Mouse (Mus musculus) liver, embryonic 12.5 days (tissue): ENCODE measurements around the gene Pip5k1a. TPM values are rescaled to one million over a fixed set of nuclear protein-coding genes. Genes with fewer than 3 reads are reported as not detected.

Experiments
- ATAC-seq: fragments of 200-750 bp; cut with Nextera tagmentation; 2 replicates; pipeline ENCODE4 v1.8.0; 2017; ENCODE audit warnings: moderate number of reproducible peaks, mild to moderate bottlenecking, moderate library complexity
- H3K27ac ChIP-seq: fragments of 300-500 bp; sonication (generic); 2 replicates; pipeline ENCODE4 v1.5.1; 2016; ENCODE audit warnings: mild to moderate bottlenecking
- H3K27me3 ChIP-seq: fragments of 300-500 bp; sonication (generic); replicated peaks from 2 replicates; pipeline ENCODE4 v1.6.1; 2016; ENCODE audit warnings: mild to moderate bottlenecking, moderate library complexity
- H3K36me3 ChIP-seq: fragments of 300-500 bp; sonication (generic); 2 replicates; pipeline ENCODE4 v1.6.1; 2016; ENCODE audit warnings: mild to moderate bottlenecking, moderate library complexity
- H3K4me1 ChIP-seq: fragments of 300-500 bp; sonication (generic); 2 replicates; pipeline ENCODE4 v1.6.1; 2016
- H3K4me2 ChIP-seq: fragments of 300-500 bp; sonication (generic); 2 replicates; pipeline ENCODE4 v1.6.1; 2016; ENCODE audit warnings: mild to moderate bottlenecking, moderate library complexity
- H3K4me3 ChIP-seq: fragments of 300-500 bp; sonication (generic); 2 replicates; pipeline ENCODE4 v1.5.1; 2016; ENCODE audit warnings: mild to moderate bottlenecking, moderate library complexity
- H3K9ac ChIP-seq: fragments of 300-500 bp; sonication (generic); 2 replicates; pipeline ENCODE4 v1.6.1; 2016; ENCODE audit warnings: mild to moderate bottlenecking, moderate library complexity
- H3K9me3 ChIP-seq: fragments of 300-500 bp; sonication (generic); replicated peaks from 2 replicates; pipeline ENCODE4 v1.6.1; 2016; ENCODE audit warnings: mild to moderate bottlenecking, moderate library complexity
- WGBS: fragments of 180-500 bp; shearing (Covaris S2); methylation state at CpG from one replicate; pipeline ENCODE4 v1.1.7; 2016; ENCODE audit not compliant: insufficient replicate concordance; 5-methylcytosine and 5-hydroxymethylcytosine counted together
- polyA plus RNA-seq: library from polyadenylated mRNA; unstranded; fragments of >200 nt; fragmentation: Nextera tagmentation; extraction: Ambion mirVana; gene quantifications from 2 replicates; pipeline ENCODE4 v1.2.1, GENCODE M21; 2016

The Pip5k1a gene
- polyA plus RNA-seq, 1 experiment from 2014 or later = 11.3 TPM

DNA sequence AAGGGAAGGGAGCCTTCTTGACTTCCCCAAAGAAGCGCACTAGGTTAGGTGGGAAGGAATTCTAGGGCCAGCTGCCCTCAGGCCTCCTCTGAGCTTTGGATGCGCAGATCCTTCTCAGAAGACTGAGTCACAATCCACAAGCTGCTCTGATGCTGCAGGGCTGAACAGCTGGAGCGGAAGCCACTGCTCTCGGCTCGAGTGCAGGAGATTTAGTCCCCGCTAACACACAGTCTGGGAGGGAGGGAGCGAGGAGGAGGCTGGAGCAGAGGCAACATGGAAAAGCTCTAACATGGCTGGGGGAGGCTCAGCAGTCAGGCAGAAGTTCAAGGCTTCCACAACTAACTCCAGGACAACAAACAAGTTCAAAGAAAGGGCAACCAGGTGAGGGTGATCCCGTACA is 48.7 kb downstream of the Pip5k1a start:
- H3K36me3 ChIP-seq = peaks cover 62% of the 10 kb centered on the region
- ATAC-seq = no peak
- WGBS = 82% methylated on average over 8 of the region's 8 CpGs

DNA sequence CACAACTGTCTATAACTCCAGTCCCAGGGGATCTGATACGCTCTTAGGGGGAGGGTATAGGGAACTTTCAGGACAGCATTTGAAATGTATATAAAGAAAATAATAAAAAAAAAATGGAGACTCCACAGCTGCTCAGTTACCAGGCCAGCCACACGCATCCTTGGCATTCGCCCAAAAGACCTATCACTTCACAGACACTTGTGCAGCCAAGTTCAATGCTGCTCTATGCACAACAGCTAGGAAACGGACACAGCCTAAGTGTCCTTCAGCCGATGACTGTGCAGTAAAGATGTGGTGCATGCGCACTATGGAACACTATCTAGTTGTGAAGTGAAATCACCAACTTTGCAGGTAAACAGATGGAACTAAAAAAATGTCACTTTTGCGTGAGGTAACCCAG is 50.5 kb downstream of the Pip5k1a start:
- ATAC-seq = no peak
- Histone ChIP-seq H3K27ac (peak overlapping the region; percentile 27; the same call in 1 of the 2 replicates), H3K27me3 (no peaks in the 10 kb centered on the region)

More for the DNA sequence above, 48.7 kb downstream of the Pip5k1a start:
- Histone ChIP-seq H3K9me3 (no peaks in the 10 kb centered on the region), H3K4me2 (no peak overlapping the region), H3K4me3 (no peak overlapping the region), H3K27me3 (no peaks in the 10 kb centered on the region), H3K4me1 (peaks cover 34% of the 10 kb centered on the region), H3K27ac (no peak overlapping the region), H3K9ac (no peak overlapping the region)

DNA sequence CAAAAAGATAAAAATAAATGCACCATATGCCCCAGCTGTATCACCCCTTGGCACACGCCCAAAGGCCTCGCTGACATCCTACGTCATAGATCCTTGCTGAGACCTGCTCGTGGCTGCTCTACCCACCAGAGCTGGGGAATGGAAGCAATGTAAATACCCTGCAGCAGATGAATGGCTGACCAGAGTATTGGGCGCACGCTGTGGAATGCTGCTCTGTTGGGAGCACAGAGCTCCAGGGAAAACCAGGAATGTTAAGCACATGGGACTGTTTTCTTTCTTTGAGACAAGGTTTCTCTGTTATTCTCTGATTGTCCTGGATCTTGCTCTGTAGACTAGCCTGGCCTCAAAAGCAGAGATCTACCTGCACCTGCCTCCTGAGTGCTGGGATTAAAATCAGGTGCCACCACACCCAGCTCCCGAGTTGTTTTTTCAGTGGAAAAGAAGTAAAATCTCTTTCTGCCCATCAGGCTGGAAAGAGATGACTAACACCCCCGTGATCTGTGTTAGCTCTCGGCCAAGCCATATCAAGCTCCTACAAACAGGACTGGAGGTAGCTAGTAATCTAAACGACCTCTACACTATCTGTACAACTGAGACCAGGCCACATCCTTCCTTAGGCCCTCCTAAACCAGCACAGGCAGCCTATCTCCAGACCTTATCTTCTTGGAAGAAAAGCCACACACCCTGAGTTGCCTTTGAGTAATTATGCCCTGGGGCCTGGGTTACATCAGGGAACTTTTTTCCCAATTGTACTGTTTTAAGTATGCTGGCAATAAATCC is 52.1 kb downstream of the Pip5k1a start:
- H3K27ac ChIP-seq = peak overlapping the region; percentile 71
- peak overlapping the region; percentile 48 for H3K4me2 ChIP-seq
- ATAC-seq = peak; percentile 92
- H3K9me3 ChIP-seq = no peaks in the 10 kb centered on the region
- WGBS = 12% methylated on average over 10 of the region's 10 CpGs
- H3K36me3 ChIP-seq = peaks cover 28% of the 10 kb centered on the region
- H3K4me3 ChIP-seq = 0 out of 2 replicates have a peak overlapping the region, but pooled peaks have one; percentile 6
- no peaks in the 10 kb centered on the region for H3K27me3 ChIP-seq
- peak overlapping the region; percentile 54 for H3K9ac ChIP-seq
- peaks cover 51% of the 10 kb centered on the region for H3K4me1 ChIP-seq

More for the DNA sequence above, 50.5 kb downstream of the Pip5k1a start:
- H3K4me2 ChIP-seq = no peak overlapping the region
- 62% methylated on average over 7 of the region's 7 CpGs for WGBS
- H3K4me3 ChIP-seq = no peak overlapping the region
- peaks cover 44% of the 10 kb centered on the region for H3K36me3 ChIP-seq
- H3K9ac ChIP-seq = no peak overlapping the region
- H3K4me1 ChIP-seq = peaks cover 44% of the 10 kb centered on the region
- no peaks in the 10 kb centered on the region for H3K9me3 ChIP-seq

DNA sequence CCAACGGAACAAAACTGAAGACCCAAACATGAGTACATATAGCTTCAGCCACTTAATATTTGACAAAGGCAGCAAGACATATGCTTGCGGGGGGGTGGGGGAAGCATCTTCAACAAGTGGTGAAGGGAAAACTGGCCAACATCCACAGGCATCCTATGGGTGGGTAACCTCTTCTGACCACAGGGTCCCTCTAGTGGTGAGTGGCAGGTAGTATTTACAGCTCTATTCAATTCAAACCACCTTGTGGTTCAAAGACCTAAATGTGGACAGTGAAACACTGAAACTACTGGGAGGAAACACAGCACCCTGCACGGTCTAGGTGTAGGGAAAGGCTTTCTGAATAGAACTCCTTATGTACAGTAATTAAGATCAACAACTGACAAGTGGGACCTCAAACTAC is 53.0 kb downstream of the Pip5k1a start:
- no peak overlapping the region for H3K4me3 ChIP-seq
- no peaks in the 10 kb centered on the region for H3K9me3 ChIP-seq
- 33% methylated on average over 3 of the region's 3 CpGs for WGBS
- 0 out of 2 replicates have a peak, but pooled peaks cover 3% of the 10 kb centered on the region for H3K27me3 ChIP-seq
- H3K4me1 ChIP-seq = peaks cover 51% of the 10 kb centered on the region
- H3K9ac ChIP-seq = no peak overlapping the region
- ATAC-seq = no peak; the same call in 1 of the 2 replicates
- H3K4me2 ChIP-seq = no peak overlapping the region
- H3K36me3 ChIP-seq = peaks cover 19% of the 10 kb centered on the region
- no peak overlapping the region for H3K27ac ChIP-seq

DNA sequence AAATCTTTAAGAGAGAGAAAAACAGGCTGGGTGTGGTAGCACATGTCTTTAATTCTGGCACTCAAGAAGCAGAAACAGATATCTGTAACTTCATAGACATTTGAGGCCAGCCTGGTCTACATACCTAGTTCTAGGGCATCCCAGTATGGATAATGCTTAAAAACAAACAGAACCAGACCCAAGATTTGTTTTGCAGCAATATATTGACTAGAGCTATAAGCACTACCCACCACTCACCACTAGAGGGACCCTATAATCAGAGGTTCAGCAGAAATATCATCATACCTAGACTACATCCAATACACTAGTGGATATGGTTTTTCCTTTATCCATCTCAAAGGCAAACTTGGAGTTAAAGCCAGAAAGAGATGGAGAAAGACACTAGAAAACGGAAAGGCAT is 53.8 kb downstream of the Pip5k1a start:
- H3K36me3 ChIP-seq = peaks cover 12% of the 10 kb centered on the region
- 23% methylated on average over 1 of the region's 1 CpGs for WGBS
- H3K9ac ChIP-seq = no peak overlapping the region
- H3K4me1 ChIP-seq = peaks cover 55% of the 10 kb centered on the region
- H3K27ac ChIP-seq = no peak overlapping the region
- no peak overlapping the region for H3K4me2 ChIP-seq
- H3K4me3 ChIP-seq = no peak overlapping the region
- H3K27me3 ChIP-seq = 0 out of 2 replicates have a peak, but pooled peaks cover 3% of the 10 kb centered on the region
- no peaks in the 10 kb centered on the region for H3K9me3 ChIP-seq
- ATAC-seq = no peak

DNA sequence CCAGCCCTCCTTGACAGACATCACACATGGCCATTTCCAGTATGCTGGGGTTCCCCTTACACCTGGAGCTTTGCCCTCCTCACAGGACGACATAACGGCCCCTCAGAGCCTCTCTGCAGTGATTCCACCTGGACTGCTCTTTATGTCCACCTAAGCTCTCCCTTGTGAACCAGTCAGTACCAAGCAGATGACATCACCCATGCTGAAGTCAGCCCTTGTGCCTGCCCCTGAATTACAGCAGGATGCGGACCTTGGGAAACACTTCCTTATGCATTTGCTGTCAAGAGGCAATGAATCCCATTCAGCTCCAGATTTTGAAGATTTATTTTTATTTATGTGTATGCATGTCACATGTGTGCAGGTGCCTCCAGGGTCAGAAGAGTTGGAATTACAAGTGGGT is 58.8 kb downstream of the Pip5k1a start:
- Histone ChIP-seq H3K9ac (no peak overlapping the region), H3K36me3 (no peaks in the 10 kb centered on the region), H3K27me3 (0 out of 2 replicates have a peak, but pooled peaks cover 3% of the 10 kb centered on the region), H3K9me3 (no peaks in the 10 kb centered on the region), H3K4me1 (peaks cover 53% of the 10 kb centered on the region), H3K4me2 (no peak overlapping the region), H3K27ac (no peak overlapping the region), H3K4me3 (no peak overlapping the region)
- WGBS = 82% methylated on average over 3 of the region's 3 CpGs
- no peak for ATAC-seq

DNA sequence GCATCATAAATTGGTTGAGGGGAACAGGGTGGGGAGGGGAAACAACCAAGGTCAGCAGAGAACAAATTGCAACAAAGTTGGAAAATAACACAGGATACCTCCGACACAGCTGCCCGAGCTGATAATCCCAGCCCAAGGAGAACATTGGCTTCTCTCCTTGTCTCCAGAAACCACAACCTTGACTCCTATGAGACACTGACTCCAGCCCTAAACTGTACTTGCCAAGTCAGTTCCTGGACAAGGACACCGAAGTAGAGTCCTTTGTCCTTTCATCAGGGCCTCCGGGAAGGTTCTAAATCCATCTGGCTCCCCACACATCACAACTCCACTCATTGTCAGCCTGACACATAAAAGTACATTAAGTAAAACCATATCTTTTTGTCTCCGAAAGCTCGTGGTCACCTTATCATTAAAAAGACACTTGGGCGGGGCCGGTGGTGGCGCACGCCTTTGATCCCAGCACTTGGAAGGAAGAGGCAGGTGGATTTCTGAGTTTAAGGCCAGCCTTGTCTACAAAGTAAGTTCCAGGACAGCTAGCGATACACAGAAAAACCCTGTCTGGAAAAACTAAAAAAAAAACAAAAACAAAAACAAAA is 60.2 kb downstream of the Pip5k1a start:
- peak overlapping the region; percentile 63 for H3K4me2 ChIP-seq
- peak overlapping the region; percentile 26 for H3K4me3 ChIP-seq
- H3K9ac ChIP-seq = peak overlapping the region; percentile 46
- H3K27ac ChIP-seq = peak overlapping the region; percentile 83
- H3K4me1 ChIP-seq = peaks cover 52% of the 10 kb centered on the region
- H3K27me3 ChIP-seq = 0 out of 2 replicates have a peak, but pooled peaks cover 3% of the 10 kb centered on the region
- WGBS = 20% methylated on average over 11 of the region's 11 CpGs
- no peaks in the 10 kb centered on the region for H3K36me3 ChIP-seq
- H3K9me3 ChIP-seq = no peaks in the 10 kb centered on the region
- peak; percentile 17; the same call in 1 of the 2 replicates for ATAC-seq

DNA sequence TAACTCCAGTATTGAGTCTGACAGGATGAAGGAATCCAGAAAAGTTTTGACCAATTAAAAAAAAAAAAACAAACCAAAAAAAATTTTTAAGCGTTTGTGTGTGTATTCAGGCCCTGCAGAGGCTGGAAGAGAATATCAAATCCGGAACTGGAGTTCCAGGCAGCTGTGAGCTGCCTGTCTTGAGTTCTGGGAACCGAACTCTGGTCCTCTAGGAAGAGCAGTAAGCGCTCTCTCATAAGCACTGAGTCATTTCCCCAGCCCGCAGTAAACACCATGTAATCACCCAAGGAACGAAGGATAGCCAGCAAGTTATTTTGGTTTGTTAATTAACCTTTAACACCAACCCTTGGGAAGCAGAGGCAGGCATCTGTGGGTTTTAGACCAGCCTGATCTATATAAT is 63.5 kb downstream of the Pip5k1a start:
- Histone ChIP-seq H3K9me3 (no peaks in the 10 kb centered on the region), H3K9ac (no peak overlapping the region), H3K4me3 (no peak overlapping the region), H3K27me3 (no peaks in the 10 kb centered on the region), H3K4me2 (peak overlapping the region; percentile 69; the same call in 1 of the 2 replicates), H3K4me1 (peaks cover 55% of the 10 kb centered on the region), H3K36me3 (peaks cover 23% of the 10 kb centered on the region), H3K27ac (peak overlapping the region; percentile 83)
- WGBS = 56% methylated on average over 6 of the region's 6 CpGs
- ATAC-seq = no peak

DNA sequence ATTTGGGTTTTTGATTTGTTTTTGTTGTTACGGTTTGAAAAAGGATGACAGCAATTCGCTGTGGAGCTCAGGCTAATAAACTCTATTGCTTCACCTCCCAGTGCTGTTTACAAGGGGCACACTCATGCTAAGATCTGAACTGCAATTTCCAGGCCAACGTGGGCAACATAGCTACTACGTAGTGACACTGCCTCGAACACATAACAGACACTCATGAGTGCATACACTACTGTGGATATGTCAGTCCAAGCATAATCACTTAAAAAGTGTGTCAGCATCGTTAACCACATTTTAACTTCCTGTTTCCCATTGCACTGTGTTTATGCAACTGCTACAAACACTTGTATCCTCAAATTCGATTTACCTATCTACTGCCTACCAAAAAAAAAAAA is 63.9 kb downstream of the Pip5k1a start:
- WGBS = 9% methylated on average over 7 of the region's 7 CpGs
- H3K36me3 ChIP-seq = peaks cover 27% of the 10 kb centered on the region
- H3K27ac ChIP-seq = peak overlapping the region; percentile 83
- H3K4me2 ChIP-seq = peak overlapping the region; percentile 69
- H3K9ac ChIP-seq = peak overlapping the region; percentile 54
- no peaks in the 10 kb centered on the region for H3K9me3 ChIP-seq
- ATAC-seq = peak; percentile 53
- H3K4me1 ChIP-seq = peaks cover 51% of the 10 kb centered on the region
- H3K4me3 ChIP-seq = peak overlapping the region; percentile 69
- H3K27me3 ChIP-seq = no peaks in the 10 kb centered on the region

DNA sequence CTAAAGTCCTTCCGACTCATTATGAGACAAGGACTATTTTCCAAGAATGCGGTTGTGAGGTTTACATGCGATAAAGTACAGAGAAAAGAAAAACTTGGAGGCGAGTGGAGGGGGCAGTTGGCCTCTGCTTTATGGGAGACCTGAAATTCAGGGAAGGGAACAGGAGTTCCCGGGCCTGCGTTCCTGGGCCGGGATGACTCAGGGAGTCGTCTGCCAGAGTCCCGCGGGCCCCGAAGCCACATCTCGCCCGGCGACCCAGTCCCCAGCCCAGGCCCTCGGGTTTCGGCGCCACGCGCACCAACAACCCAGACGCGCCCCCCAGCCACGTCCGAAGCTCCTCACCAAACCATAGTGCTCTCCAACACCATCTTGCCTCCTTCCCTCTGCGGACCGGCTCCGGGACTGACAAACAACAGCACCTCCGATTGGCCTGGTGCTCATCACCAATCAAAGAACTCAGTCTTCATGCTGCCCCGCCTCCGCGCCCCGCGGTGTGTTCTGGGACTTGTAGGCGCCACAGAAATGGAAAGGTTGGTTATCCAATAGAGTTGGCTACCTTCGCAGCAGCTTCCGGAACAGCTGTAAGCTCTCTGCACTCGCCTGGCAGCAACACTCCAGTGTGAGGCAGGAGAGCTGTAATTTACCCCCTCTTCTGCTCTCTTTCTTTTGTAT is 64.4 kb downstream of the Pip5k1a start, which contains the start of gene Psmd4:
Psmd4 (minus strand) TSS at position 449 of the 672 bp plus-strand sequence.
- peak; percentile 96 for ATAC-seq
- peak within 1 kb of the TSS; percentile 80 for H3K9ac ChIP-seq
- peaks cover 46% of the 10 kb centered on the region for H3K4me1 ChIP-seq
- H3K27me3 ChIP-seq = no peaks in the 10 kb centered on the region
- peak within 1 kb of the TSS; percentile 69 for H3K4me3 ChIP-seq
- H3K27ac ChIP-seq = peak within 1 kb of the TSS; percentile 83
- H3K36me3 ChIP-seq = peaks cover 32% of the 10 kb centered on the region
- under 1% methylated on average over 36 of the region's 36 CpGs for WGBS
- peak within 1 kb of the TSS; percentile 81 for H3K4me2 ChIP-seq
- no peaks in the 10 kb centered on the region for H3K9me3 ChIP-seq

DNA sequence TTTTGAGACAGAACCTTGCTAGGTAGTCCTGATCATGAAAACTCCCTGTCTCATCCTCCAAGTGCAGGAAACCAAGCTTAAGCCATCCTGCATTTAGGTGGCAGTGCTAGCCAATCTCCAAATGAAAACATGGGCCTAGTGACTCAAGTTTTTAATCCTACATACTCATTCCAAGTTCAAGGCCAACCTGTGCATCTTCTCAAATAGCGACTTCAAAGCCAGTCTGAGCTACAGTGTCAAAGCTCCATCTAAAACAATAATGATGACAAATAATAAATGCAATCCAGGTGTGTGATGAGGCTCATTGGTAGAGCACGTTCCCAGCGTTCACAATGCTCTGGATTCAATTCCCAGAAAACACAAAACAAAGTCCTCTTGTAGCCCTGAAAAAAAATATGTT is 65.1 kb downstream of the Pip5k1a start:
- Histone ChIP-seq H3K27ac (peak overlapping the region; percentile 83), H3K36me3 (peaks cover 38% of the 10 kb centered on the region), H3K27me3 (no peaks in the 10 kb centered on the region), H3K9ac (peak overlapping the region; percentile 80), H3K9me3 (no peaks in the 10 kb centered on the region), H3K4me2 (peak overlapping the region; percentile 81), H3K4me1 (peaks cover 39% of the 10 kb centered on the region), H3K4me3 (peak overlapping the region; percentile 69)
- no peak for ATAC-seq
- 8% methylated on average over 3 of the region's 3 CpGs for WGBS

DNA sequence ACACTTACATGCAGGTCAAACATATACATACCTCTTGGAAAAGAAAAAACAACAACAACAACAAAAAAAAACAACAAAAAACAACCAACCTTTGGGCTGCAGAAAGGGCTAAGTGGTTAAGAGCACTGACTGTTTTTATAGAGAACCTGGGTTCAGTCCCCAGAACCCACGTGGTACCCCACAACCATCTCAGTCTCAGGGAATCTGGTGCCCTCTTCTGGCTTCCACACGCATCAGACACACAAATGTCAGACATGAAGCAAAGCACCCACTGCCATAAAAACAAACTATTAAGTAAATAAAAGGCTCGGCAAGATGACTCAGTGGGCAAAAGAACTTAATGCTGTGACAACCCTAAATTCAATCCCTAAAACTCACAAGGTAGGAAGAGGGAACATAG is 76.8 kb downstream of the Pip5k1a start:
- Histone ChIP-seq H3K9me3 (no peaks in the 10 kb centered on the region), H3K4me2 (no peak overlapping the region), H3K4me1 (peaks cover 34% of the 10 kb centered on the region), H3K27ac (no peak overlapping the region), H3K27me3 (no peaks in the 10 kb centered on the region), H3K4me3 (no peak overlapping the region), H3K9ac (no peak overlapping the region), H3K36me3 (peaks cover 59% of the 10 kb centered on the region)
- 66% methylated on average over 3 of the region's 3 CpGs for WGBS
- no peak for ATAC-seq
